In the genomic region with DNA sequence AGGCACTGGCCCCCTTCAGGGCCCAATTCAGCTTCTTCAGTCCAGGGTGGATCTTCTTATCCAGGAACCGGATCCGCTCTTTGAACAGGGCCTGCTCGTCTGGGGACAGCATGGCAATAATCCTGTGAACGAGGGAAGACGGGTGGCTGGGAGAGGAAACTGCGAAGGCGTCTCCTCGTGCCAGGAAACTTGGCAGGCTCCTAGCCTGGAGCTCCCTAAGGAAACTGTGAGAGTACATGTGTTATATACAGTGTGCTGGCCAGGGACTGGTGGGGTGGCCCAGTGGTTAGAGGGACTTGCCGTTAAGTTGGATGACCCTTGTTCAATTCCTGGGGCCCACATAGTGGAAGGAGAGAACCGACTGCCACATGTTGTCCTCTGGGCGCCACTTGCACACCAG, we compare ENCODE assay signal across 22 mouse cellular contexts. TPM values are rescaled to one million over a fixed set of nuclear protein-coding genes. Genes with fewer than 3 reads are reported as not detected.
DNase-seq lines count a peak whose midpoint lies in the region; ATAC-seq and TF ChIP-seq lines count a peak whose summit lies in the region.
"Had no signal": no experiment of that assay in that cellular context is flagged by ENCODE, and none has a peak within 500 bp of the region (broad histone marks: within the 10 kb centered on the region; RNA-seq: fewer than 3 reads in every experiment).

No protein-coding gene starts in this region.

- peaks cover 5% of the 10 kb centered on the region; the same call in 1 of the 2 replicates for H3K36me3 ChIP-seq in forebrain, postnatal 0 days (ENCODE audit: insufficient read depth)
- no peaks in the 10 kb centered on the region for H3K36me3 ChIP-seq in forebrain, embryonic 12.5 days (replicated peaks)
- H3K36me3 ChIP-seq: heart, embryonic 15.5 days; hindbrain, embryonic 12.5 days; limb, embryonic 12.5 days; midbrain, embryonic 13.5 days had no signal

- H3K9ac ChIP-seq in forebrain, postnatal 0 days, result no peak overlapping the region
- no peak overlapping the region for H3K9ac ChIP-seq in forebrain, embryonic 12.5 days
- H3K9ac ChIP-seq: embryonic facial prominence, embryonic 13.5 days; heart, embryonic 15.5 days; hindbrain, embryonic 12.5 days; limb, embryonic 12.5 days; liver, embryonic 14.5 days; midbrain, embryonic 13.5 days; neural tube, embryonic 15.5 days had no signal

- DNase-seq in forebrain, postnatal 0 days, result peak; percentile 53
- peak; percentile 37 to 64 for DNase-seq in left cerebral cortex, adult 18-20 months (ENCODE audit: low spot score in 2 of 2)
- DNase-seq in left cerebral cortex, adult 11 months (ENCODE audit: low spot score), result no peak
- peak; percentile 28 for DNase-seq in brain, embryonic 14.5 days (ENCODE audit: low read depth)
- DNase-seq in right cerebral cortex, adult 18-20 months, result peak; percentile 50
- DNase-seq in urinary bladder, postnatal 14 days (ENCODE audit: low spot score), result no peak
- DNase-seq: adrenal gland, postnatal 25 days; cerebellum, adult 9-10 months; heart, adult 2 months; kidney, adult 9 months; retina, postnatal 1 day had no signal

- H3K4me2 ChIP-seq in forebrain, postnatal 0 days (ENCODE audit: low read depth), result no peak overlapping the region
- no peak overlapping the region for H3K4me2 ChIP-seq in forebrain, embryonic 12.5 days
- H3K4me2 ChIP-seq: embryonic facial prominence, embryonic 13.5 days; heart, embryonic 15.5 days; hindbrain, embryonic 12.5 days; limb, embryonic 12.5 days; midbrain, embryonic 13.5 days; neural tube, embryonic 15.5 days had no signal

- no peaks in the 10 kb centered on the region for H3K9me3 ChIP-seq in forebrain, postnatal 0 days (ENCODE audit: low read length)
- H3K9me3 ChIP-seq in forebrain, embryonic 12.5 days, result no peaks in the 10 kb centered on the region
- H3K9me3 ChIP-seq: embryonic facial prominence, embryonic 13.5 days; heart, embryonic 15.5 days; hindbrain, embryonic 12.5 days; limb, embryonic 12.5 days; midbrain, embryonic 13.5 days; neural tube, embryonic 15.5 days had no signal

- WGBS in forebrain, postnatal 0 days, result 78% methylated on average over 11 of the region's 11 CpGs
- 94% methylated on average over 11 of the region's 11 CpGs for WGBS in forebrain, embryonic 12.5 days

- TF ChIP-seq CTCF in forebrain, postnatal 0 days (IDR thresholded peaks at IDR 0.05; ENCODE audit: low read depth), result no peak
- no peak for TF ChIP-seq CTCF in brain, embryonic 14.5 days (IDR thresholded peaks at IDR 0.05; ENCODE audit: borderline replicate concordance, extremely low read depth, insufficient read depth, insufficient read length)

- no peak for ATAC-seq in forebrain, postnatal 0 days
- ATAC-seq in forebrain, embryonic 12.5 days (ENCODE audit: low FRiP score), result no peak
- no peak for ATAC-seq in activated CD4-positive, CD25-positive, alpha-beta regulatory T cell, adult 4 months
- ATAC-seq: inflammation-experienced regulatory T-cells, adult 6 months; midbrain, embryonic 13.5 days had no signal

- H3K4me1 ChIP-seq in forebrain, postnatal 0 days (ENCODE audit: insufficient read depth), result no peaks in the 10 kb centered on the region
- no peaks in the 10 kb centered on the region for H3K4me1 ChIP-seq in forebrain, embryonic 12.5 days
- H3K4me1 ChIP-seq: hindbrain, embryonic 12.5 days; midbrain, embryonic 13.5 days; neural tube, embryonic 15.5 days had no signal

- no peak overlapping the region for H3K27ac ChIP-seq in forebrain, postnatal 0 days (ENCODE audit: low read depth, low read length)
- H3K27ac ChIP-seq in forebrain, embryonic 12.5 days, result no peak overlapping the region
- H3K27ac ChIP-seq: embryonic facial prominence, embryonic 13.5 days; heart, adult 2 months; heart, embryonic 15.5 days; hindbrain, embryonic 12.5 days; limb, embryonic 12.5 days; liver, embryonic 14.5 days; midbrain, embryonic 13.5 days; neural tube, embryonic 15.5 days had no signal

- H3K27me3 ChIP-seq in forebrain, postnatal 0 days (ENCODE audit: insufficient read depth, low read length), result no peaks in the 10 kb centered on the region
- no peaks in the 10 kb centered on the region for H3K27me3 ChIP-seq in forebrain, embryonic 12.5 days
- H3K27me3 ChIP-seq: embryonic facial prominence, embryonic 13.5 days; heart, embryonic 15.5 days; hindbrain, embryonic 12.5 days; limb, embryonic 12.5 days; midbrain, embryonic 13.5 days; neural tube, embryonic 15.5 days had no signal

- no peak overlapping the region for H3K4me3 ChIP-seq in forebrain, postnatal 0 days (ENCODE audit: low read depth, low read length)
- H3K4me3 ChIP-seq in forebrain, embryonic 12.5 days (replicated peaks), result no peak overlapping the region
- H3K4me3 ChIP-seq: embryonic facial prominence, embryonic 13.5 days; heart, adult 2 months; heart, embryonic 15.5 days; hindbrain, embryonic 12.5 days; limb, embryonic 12.5 days; midbrain, embryonic 13.5 days; myocyte; neural tube, embryonic 15.5 days had no signal

- TF ChIP-seq POLR2A in brain, embryonic 14.5 days (IDR thresholded peaks at IDR 0.05; ENCODE audit: borderline replicate concordance, extremely low read depth, insufficient read depth, insufficient read length, poor library complexity, severe bottlenecking), result no peak

RNA-seq across cellular contexts. Expression of a gene that starts 49.8 kb away (rescaled TPM):
- 9.5 and 12.3 TPM in 2 replicates for total RNA-seq in forebrain, postnatal 0 days (2014; rRNA removed)
- 1.8 and 3.0 TPM in 2 replicates for polyA plus RNA-seq in forebrain, postnatal 0 days (2015; fragmentation: Nextera tagmentation; extraction: Ambion mirVana)
- polyA plus RNA-seq in forebrain, embryonic 12.5 days (2016; fragmentation: Nextera tagmentation; extraction: Ambion mirVana), result 1.7 and 2.1 TPM in 2 replicates
- 1 to 10 TPM; 2.2 to 3.7 TPM for total RNA-seq in left cerebral cortex, adult 18-20 months (2021)
- 4.7 and 5.2 TPM in 2 replicates for polyA plus RNA-seq in brain, embryonic 14.5 days (2012; rRNA removed)
- polyA plus RNA-seq in activated CD4-positive, CD25-positive, alpha-beta regulatory T cell, adult 4 months (2017; shearing (Covaris generic)), result under 1 TPM in 1 of 2 experiments, not detected in 1; 0.19 TPM

Comparison
In these comparisons a context has a peak if more than half of its experiments do, and no peak if none do; other contexts are left out.
1. DNase-seq: peak in forebrain, postnatal 0 days (single experiment), left cerebral cortex, adult 18-20 months (2 of 2), brain, embryonic 14.5 days (single experiment) and right cerebral cortex, adult 18-20 months (single experiment); none in left cerebral cortex, adult 11 months (single experiment) and urinary bladder, postnatal 14 days (single experiment).